Mouse (Mus musculus): ENCODE measurements at regions not wholly inside any gene's neighbourhood (a gene's known extent, or its start where the extent isn't known, plus 50 kb on each side); places are given as distances from the start of the nearest gene placed in this dataset.
A peak's percentile ranks its signal among the peaks of the same experiment; 100 is the strongest.

DNA sequence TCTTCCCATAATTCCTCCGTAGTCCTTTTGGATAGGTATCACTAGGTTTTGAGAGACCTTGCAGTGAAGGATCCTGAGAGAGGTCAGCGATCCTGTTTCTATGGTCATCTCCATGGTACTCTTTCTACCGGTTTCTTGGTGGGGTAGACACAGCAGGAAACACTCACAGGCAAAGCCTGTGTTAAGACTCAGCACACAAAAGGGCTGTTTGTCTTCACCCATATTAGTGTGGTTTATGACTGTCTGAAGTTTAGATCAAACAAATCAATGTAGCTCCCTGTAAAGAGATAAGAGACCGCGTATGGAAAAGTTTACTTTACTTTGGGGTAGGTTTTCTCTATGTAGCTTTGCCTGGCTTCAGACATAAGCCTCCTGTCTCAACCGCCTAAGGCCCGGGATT lies 282.5 kb upstream of the Rbms1 start:
- no peak for DNase-seq (ENCODE audit: low spot score)

- DNase-seq (ENCODE audit: low spot score): no peak
These were observed 258.7 kb upstream of the Rbms1 start for GRCm38 (mm10) chr2:61221676-61222075.

GRCm38 (mm10) chr2:61221157-61221556 lies 258.2 kb upstream of the Rbms1 start:
- DNase-seq (ENCODE audit: low spot score): no peak

DNA sequence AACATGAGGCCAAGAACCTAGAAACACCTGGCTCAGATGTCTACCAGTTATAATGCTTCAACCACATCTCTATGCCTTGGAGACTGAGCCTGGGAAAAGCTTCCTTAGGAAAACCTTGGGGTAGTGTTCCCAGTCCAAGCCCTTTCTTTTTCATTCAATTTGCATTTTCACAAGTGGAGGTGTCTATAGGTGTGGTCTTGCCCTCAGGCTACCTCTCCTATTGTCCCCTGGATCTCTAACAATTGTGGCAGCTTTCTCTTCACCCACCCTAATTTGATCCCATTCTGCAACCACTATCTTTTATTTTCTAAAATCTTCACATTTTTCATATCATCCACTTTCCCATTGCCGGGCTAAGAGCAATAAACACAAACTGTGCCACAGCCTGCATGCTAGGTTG lies 251.0 kb upstream of the Rbms1 start:
- no peak for DNase-seq (ENCODE audit: low spot score)

- DNase-seq (ENCODE audit: low spot score): no peak
These were observed 238.4 kb upstream of the Rbms1 start for GRCm38 (mm10) chr2:61201387-61201786.

DNA sequence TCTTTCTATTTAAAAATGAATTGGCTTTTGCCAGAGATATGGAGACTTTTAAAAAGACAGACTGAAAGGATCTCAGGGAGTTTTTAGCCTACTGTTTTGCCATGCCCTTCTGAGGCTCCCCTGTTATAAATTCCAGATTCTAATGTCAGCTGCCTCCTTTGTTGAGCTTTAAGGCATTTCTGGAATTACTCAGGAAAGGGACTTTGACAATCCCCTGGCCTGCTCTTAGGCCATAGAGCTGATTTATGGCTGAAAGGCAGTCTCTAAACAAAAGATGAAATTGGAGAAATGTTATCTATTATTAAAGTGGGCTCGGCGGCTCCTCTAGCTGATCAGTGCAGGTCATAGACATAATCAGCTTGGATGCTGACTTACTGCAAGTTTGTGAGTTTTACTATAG lies 231.0 kb upstream of the Rbms1 start:
- DNase-seq (ENCODE audit: low spot score): peak; percentile 43

DNA sequence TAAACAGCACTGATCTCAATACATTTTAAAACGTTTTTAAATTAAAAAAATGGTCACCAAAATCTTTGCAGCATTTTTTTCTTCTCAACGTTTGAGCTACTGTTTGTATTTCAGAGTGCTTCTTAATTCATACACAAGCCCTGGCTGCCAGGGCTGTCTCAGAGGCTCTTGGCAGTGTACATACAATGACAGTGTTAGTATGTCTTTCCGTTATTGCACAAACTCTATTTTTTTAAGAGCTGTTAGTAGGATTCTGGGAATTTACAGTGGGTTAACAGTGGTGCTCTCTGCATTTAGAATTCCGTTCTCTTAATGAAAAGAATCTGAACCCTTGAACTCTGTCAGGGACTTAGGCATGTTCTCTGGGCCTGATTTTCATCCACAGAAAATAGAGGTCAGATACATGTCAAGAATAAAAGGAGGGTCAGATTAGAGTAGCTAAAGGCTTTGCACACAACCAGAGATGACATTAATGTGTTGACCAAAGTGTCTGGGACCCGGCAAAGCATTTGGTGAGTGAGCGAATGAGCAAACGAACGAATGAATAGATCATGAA lies 219.5 kb upstream of the Rbms1 start:
- no peak for DNase-seq (ENCODE audit: low spot score)

- no peak for DNase-seq (ENCODE audit: low spot score)
These were observed 214.8 kb upstream of the Rbms1 start for GRCm38 (mm10) chr2:61177801-61178200.

- DNase-seq (ENCODE audit: low spot score): peak; percentile 94
These were observed 213.8 kb upstream of the Rbms1 start for GRCm38 (mm10) chr2:61176807-61177206.

DNA sequence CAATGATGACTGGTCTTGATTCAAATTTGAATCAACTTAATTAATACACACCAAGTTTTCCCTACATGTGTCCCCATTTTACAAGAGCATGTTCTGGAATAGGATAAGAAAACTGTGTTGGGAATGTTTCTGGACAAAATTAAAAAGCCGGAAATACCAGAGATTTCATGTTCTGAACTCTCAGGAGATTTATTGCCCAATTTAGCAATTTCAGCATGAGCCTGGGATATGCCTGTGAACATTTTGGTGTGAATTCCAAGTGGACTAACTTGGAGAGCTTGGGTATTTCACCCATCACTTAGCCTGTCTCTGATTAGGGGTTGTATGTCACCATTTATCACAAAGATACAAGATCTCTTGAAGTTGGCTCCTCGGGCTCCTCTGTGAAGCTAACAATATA lies 210.6 kb upstream of the Rbms1 start:
- DNase-seq (ENCODE audit: low spot score): peak; percentile 7

DNA sequence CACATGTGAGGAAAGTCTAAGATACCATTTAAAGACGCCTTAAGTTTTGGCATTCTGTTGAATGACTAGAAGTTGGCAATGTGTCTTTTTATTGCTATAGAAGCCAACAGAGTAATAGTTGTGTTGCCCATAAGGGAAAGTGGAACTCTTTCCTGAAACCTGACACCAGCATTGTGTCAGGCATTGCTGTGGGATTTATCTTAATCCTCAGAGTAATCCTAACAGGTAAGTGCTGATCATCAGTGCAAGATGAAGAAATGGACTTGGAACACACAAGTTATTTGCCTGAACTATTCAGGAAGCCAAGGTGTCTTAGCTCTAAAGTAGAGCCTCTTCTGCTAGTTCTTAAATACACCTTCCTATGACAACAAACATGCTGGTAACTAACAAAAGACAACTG lies 198.3 kb upstream of the Rbms1 start:
- no peak for DNase-seq (ENCODE audit: low spot score)

GRCm38 (mm10) chr2:61159761-61160160 lies 196.8 kb upstream of the Rbms1 start:
- DNase-seq (ENCODE audit: low spot score): no peak

GRCm38 (mm10) chr2:61138998-61139631 lies 176.1 kb upstream of the Rbms1 start:
- peak; percentile 68 for DNase-seq (ENCODE audit: low spot score)

- DNase-seq (ENCODE audit: low spot score): peak; percentile 21
These were observed 175.6 kb upstream of the Rbms1 start for GRCm38 (mm10) chr2:61138625-61138997.

GRCm38 (mm10) chr2:61137378-61137777 lies 174.4 kb upstream of the Rbms1 start:
- no peak for DNase-seq (ENCODE audit: low spot score)

DNA sequence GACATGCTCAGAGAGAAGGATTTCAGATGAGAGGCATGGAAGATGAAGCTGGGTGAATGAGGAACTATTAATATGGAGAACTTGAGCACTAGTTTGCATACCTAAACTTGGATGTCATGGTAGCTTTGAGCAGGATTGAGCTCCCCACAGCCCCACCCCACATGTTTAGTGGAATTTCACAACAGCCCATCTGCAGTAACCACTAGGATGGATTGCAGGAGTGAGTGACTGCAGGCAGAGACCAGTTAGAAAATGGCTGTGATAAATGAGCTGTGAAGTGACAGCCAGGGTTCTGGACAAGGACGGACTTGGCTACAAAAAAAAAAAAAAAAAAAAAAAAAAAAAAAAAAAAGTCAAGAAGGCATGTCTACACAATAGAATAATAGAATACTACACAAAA lies 173.9 kb upstream of the Rbms1 start:
- DNase-seq (ENCODE audit: low spot score): peak; percentile 35

- DNase-seq (ENCODE audit: low spot score): no peak
These were observed 160.2 kb upstream of the Rbms1 start for GRCm38 (mm10) chr2:61123046-61123806.

DNA sequence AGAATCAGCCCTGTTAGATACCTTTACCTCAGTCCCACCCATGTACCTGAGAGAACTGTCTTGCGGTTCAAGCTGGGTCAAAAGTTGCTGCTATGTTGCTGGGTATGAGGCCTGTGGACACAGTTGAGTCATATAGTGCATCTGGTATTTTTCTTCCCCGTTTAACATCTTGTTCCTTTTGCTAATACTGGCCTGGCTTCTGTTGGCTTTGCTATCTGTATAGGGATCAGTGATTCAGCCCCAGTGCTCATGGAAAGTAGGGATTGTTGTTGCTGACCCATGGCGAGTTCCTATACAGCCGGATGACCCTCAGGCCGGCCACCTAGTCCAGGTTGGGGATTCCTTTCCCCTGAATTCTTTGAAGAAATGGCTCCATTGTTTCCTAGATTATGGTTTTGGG lies 158.3 kb upstream of the Rbms1 start:
- no peak for DNase-seq (ENCODE audit: low spot score)

DNA sequence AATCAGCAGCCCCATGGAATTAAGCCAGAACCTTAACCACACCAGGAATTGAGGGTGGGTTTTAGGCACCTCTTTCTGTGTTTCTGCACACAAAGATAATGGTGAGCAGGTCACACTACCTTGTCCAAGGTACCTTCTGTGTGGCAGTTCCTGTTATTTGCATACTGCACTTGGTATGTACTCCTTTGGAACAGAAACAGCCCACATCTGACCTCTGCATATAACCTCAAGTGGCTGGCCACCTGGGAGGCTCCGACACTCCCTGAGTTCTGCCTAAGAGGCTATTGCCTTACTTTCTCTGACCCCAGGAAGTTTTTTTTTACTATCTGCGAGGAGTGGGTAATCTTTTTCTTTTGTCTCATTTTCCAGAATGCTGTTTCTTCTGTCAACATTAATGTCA lies 151.6 kb upstream of the Rbms1 start:
- no peak for DNase-seq (ENCODE audit: low spot score)

GRCm38 (mm10) chr2:61113916-61114315 lies 150.9 kb upstream of the Rbms1 start:
- no peak for DNase-seq (ENCODE audit: low spot score)

GRCm38 (mm10) chr2:61110591-61110990 lies 147.6 kb upstream of the Rbms1 start:
- DNase-seq (ENCODE audit: low spot score): peak; percentile 25

DNA sequence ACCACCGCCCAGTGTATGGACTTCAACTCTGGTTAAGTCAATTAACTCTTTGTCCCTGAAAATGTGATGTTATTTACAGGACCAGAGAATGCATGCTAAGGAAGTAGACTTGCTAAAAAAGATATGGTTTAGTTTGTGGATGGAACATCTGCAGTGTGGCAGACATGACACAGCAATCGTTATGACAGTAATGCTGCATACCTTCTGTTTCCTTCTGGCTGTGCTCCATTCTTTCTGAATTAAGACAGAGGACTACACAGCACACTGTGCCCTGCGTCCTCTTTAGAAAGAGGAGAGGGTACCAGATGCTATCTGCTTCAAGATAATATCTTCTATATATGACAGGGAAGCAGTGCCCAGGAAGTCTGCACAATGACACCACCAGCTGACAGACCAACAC lies 146.6 kb upstream of the Rbms1 start:
- DNase-seq (ENCODE audit: low spot score): no peak

DNA sequence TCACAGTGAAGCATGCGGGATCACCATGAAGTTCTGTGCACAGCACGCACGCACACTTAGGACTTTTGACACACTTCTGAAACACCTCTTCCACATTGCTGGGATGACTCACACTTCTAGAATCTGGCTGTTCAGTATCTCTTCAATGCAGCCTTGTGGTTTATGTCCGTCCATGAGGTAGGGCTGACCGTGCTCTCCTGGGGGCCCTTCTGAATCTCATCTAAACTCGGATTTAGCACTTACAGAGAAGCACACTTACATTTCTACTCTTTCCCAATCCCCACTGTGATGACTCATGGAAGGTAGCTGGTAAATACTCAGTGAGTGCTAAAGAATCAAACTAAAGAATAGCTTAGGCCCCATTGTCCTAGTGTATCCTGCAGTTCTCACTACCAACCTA lies 142.2 kb upstream of the Rbms1 start:
- DNase-seq (ENCODE audit: low spot score): no peak

DNA sequence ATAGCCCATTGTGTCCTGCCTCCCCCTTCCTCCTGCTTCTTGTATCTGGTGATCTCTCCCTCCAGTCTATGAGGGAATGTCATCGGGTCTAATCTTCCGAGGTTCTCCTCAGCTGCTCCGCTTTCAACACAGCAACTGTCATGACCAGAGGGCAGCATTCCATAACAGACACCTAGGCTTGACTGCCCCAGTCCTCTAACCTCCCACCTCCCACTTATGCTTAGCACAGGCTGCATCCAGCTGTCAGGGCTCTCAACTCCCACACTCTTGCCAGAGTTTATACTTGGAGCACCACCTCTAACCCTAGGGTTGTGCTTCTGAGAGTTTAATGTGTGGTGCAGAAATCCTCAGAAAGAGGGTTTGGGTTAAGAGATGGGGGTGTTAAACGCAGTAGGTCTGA lies 137.9 kb upstream of the Rbms1 start:
- no peak for DNase-seq (ENCODE audit: low spot score)

All from embryo, embryonic 10 days (tissue).